Mouse (Mus musculus) forebrain, embryonic 10.5 days (tissue): ENCODE data around the gene Igf1r. TPM values are rescaled to one million over a fixed set of nuclear protein-coding genes. Genes with fewer than 3 reads are reported as not detected.
"Not testable (repeated sequence)": the region's sequence is repeated elsewhere in the genome, so short reads cannot be mapped to it uniquely, and the experiment has no call there.

Experiments
- DNase-seq: peaks from one replicate; pipeline ENCODE4 v3.0.0-alpha.2; 2017; ENCODE audit warnings: low spot score; ENCODE audit errors: extremely low spot score
- H3K27ac ChIP-seq: fragments of 300-500 bp; sonication (generic); 2 replicates; pipeline ENCODE4 v1.5.1; 2016; ENCODE audit warnings: mild to moderate bottlenecking
- H3K27me3 ChIP-seq: fragments of 300-500 bp; sonication (generic); 2 replicates; pipeline ENCODE4 v1.6.1; 2016; ENCODE audit warnings: mild to moderate bottlenecking; ENCODE audit not compliant: poor library complexity, severe bottlenecking
- H3K36me3 ChIP-seq: fragments of 300-500 bp; sonication (generic); replicated peaks from 2 replicates; pipeline ENCODE4 v1.6.1; 2016; ENCODE audit warnings: mild to moderate bottlenecking, moderate library complexity
- H3K4me1 ChIP-seq: fragments of 300-500 bp; sonication (generic); 2 replicates; pipeline ENCODE4 v1.6.1; 2016
- H3K4me3 ChIP-seq: fragments of 300-500 bp; sonication (generic); 2 replicates; pipeline ENCODE4 v1.5.1; 2016; ENCODE audit warnings: mild to moderate bottlenecking, moderate library complexity
- H3K9me3 ChIP-seq: fragments of 300-500 bp; sonication (generic); 2 replicates; pipeline ENCODE4 v1.6.1; 2016; ENCODE audit warnings: mild to moderate bottlenecking, moderate library complexity
- WGBS: fragments of 180-500 bp; shearing (Covaris S2); methylation state at CpG from one replicate; pipeline ENCODE4 v1.1.7; 2016; 5-methylcytosine and 5-hydroxymethylcytosine counted together
- polyA plus RNA-seq: library from polyadenylated mRNA; unstranded; fragments of >200 nt; fragmentation: Nextera tagmentation; extraction: Ambion mirVana; gene quantifications from 2 replicates; pipeline ENCODE4 v1.2.1, GENCODE M21; 2016

Igf1r gene
- polyA plus RNA-seq, 1 experiment from 2014 or later = 20.8 TPM

- no peaks in the 10 kb centered on the region for H3K9me3 ChIP-seq
- no peak overlapping the region for H3K4me3 ChIP-seq
- peaks cover 31% of the 10 kb centered on the region for H3K4me1 ChIP-seq
- WGBS = 60% methylated on average over 2 of the region's 2 CpGs
- DNase-seq = no peak
- no peak overlapping the region for H3K27ac ChIP-seq
- H3K36me3 ChIP-seq = no peaks in the 10 kb centered on the region
- peaks cover 57% of the 10 kb centered on the region for H3K27me3 ChIP-seq
These were observed 321.6 kb downstream of the Igf1r start for GRCm38 (mm10) chr7:68274218-68274617.

- DNase-seq = no peak
- 69% methylated on average over 9 of the region's 9 CpGs for WGBS
These were observed 322.3 kb downstream of the Igf1r start for GRCm38 (mm10) chr7:68274951-68275350.

GRCm38 (mm10) chr7:68275445-68275837 is 322.8 kb downstream of the Igf1r start:
- Histone ChIP-seq H3K27me3 (peaks cover 64% of the 10 kb centered on the region), H3K4me1 (peaks cover 31% of the 10 kb centered on the region), H3K4me3 (peak overlapping the region; percentile 52)
- H3K9me3 ChIP-seq, DNase-seq, H3K27ac ChIP-seq, H3K36me3 ChIP-seq: not testable (repeated sequence)
- 50% methylated on average over 9 of the region's 9 CpGs for WGBS

More at GRCm38 (mm10) chr7:68274951-68275350, 322.3 kb downstream of the Igf1r start:
- no peaks in the 10 kb centered on the region for H3K9me3 ChIP-seq
- H3K27me3 ChIP-seq = peaks cover 62% of the 10 kb centered on the region
- H3K36me3 ChIP-seq = no peaks in the 10 kb centered on the region
- peaks cover 31% of the 10 kb centered on the region for H3K4me1 ChIP-seq
- no peak overlapping the region for H3K27ac ChIP-seq
- H3K4me3 ChIP-seq = no peak overlapping the region

- Histone ChIP-seq H3K27me3 (peaks cover 64% of the 10 kb centered on the region), H3K4me3 (peak overlapping the region; percentile 52), H3K27ac (peak overlapping the region; percentile 63), H3K36me3 (no peaks in the 10 kb centered on the region), H3K4me1 (peaks cover 31% of the 10 kb centered on the region), H3K9me3 (no peaks in the 10 kb centered on the region)
- peak; percentile 18 for DNase-seq
- 2% methylated on average over 36 of the region's 36 CpGs for WGBS
These were observed 323.5 kb downstream of the Igf1r start for GRCm38 (mm10) chr7:68275838-68276731.

GRCm38 (mm10) chr7:68277054-68277896 is 324.6 kb downstream of the Igf1r start:
- 33% methylated on average over 11 of the region's 11 CpGs for WGBS
- no peaks in the 10 kb centered on the region for H3K36me3 ChIP-seq
- peaks cover 64% of the 10 kb centered on the region for H3K27me3 ChIP-seq
- no peak overlapping the region for H3K27ac ChIP-seq
- no peaks in the 10 kb centered on the region for H3K9me3 ChIP-seq
- no peak for DNase-seq
- H3K4me3 ChIP-seq = no peak overlapping the region
- peaks cover 31% of the 10 kb centered on the region for H3K4me1 ChIP-seq

GRCm38 (mm10) chr7:68277897-68278270 is 325.3 kb downstream of the Igf1r start:
- Histone ChIP-seq H3K4me3 (no peak overlapping the region), H3K27me3 (peaks cover 64% of the 10 kb centered on the region), H3K9me3 (no peaks in the 10 kb centered on the region), H3K4me1 (peaks cover 31% of the 10 kb centered on the region), H3K36me3 (no peaks in the 10 kb centered on the region), H3K27ac (0 out of 2 replicates have a peak overlapping the region, but pooled peaks have one; percentile 12)
- 55% methylated on average over 4 of the region's 4 CpGs for WGBS
- no peak for DNase-seq

GRCm38 (mm10) chr7:68278385-68278784 is 325.8 kb downstream of the Igf1r start:
- Histone ChIP-seq H3K4me1 (peaks cover 31% of the 10 kb centered on the region), H3K27me3 (peaks cover 64% of the 10 kb centered on the region), H3K27ac (peak overlapping the region; percentile 12; the same call in 1 of the 2 replicates), H3K36me3 (no peaks in the 10 kb centered on the region), H3K4me3 (no peak overlapping the region), H3K9me3 (no peaks in the 10 kb centered on the region)
- 97% methylated on average over 6 of the region's 6 CpGs for WGBS
- DNase-seq = no peak

- DNase-seq = no peak
- peaks cover 31% of the 10 kb centered on the region for H3K4me1 ChIP-seq
- H3K27me3 ChIP-seq = peaks cover 60% of the 10 kb centered on the region
- H3K27ac ChIP-seq = no peak overlapping the region
- H3K4me3 ChIP-seq = no peak overlapping the region
- 77% methylated on average over 6 of the region's 6 CpGs for WGBS
- H3K9me3 ChIP-seq = no peaks in the 10 kb centered on the region
- no peaks in the 10 kb centered on the region for H3K36me3 ChIP-seq
These were observed 326.3 kb downstream of the Igf1r start for GRCm38 (mm10) chr7:68278908-68279307.

- H3K4me3 ChIP-seq = no peak overlapping the region
- peaks cover 54% of the 10 kb centered on the region for H3K27me3 ChIP-seq
- peaks cover 31% of the 10 kb centered on the region for H3K4me1 ChIP-seq
- H3K27ac ChIP-seq = no peak overlapping the region
- 83% methylated on average over 7 of the region's 7 CpGs for WGBS
- no peak for DNase-seq
- H3K36me3 ChIP-seq = no peaks in the 10 kb centered on the region
- H3K9me3 ChIP-seq = no peaks in the 10 kb centered on the region
These were observed 326.9 kb downstream of the Igf1r start for GRCm38 (mm10) chr7:68279481-68279880.

- Histone ChIP-seq H3K4me3 (no peak overlapping the region), H3K27me3 (peaks cover 45% of the 10 kb centered on the region), H3K9me3 (no peaks in the 10 kb centered on the region), H3K36me3 (no peaks in the 10 kb centered on the region), H3K27ac (no peak overlapping the region), H3K4me1 (peaks cover 31% of the 10 kb centered on the region)
- 95% methylated on average over 19 of the region's 19 CpGs for WGBS
- DNase-seq = no peak
These were observed 327.8 kb downstream of the Igf1r start for GRCm38 (mm10) chr7:68280352-68280869.

GRCm38 (mm10) chr7:68281341-68281740 is 328.7 kb downstream of the Igf1r start:
- H3K9me3 ChIP-seq = no peaks in the 10 kb centered on the region
- H3K36me3 ChIP-seq = no peaks in the 10 kb centered on the region
- no peak for DNase-seq
- no peak overlapping the region for H3K27ac ChIP-seq
- WGBS = 79% methylated on average over 5 of the region's 5 CpGs
- peaks cover 36% of the 10 kb centered on the region for H3K27me3 ChIP-seq
- peaks cover 28% of the 10 kb centered on the region for H3K4me1 ChIP-seq
- no peak overlapping the region for H3K4me3 ChIP-seq

- Histone ChIP-seq H3K36me3 (no peaks in the 10 kb centered on the region), H3K27ac (no peak overlapping the region), H3K27me3 (peaks cover 24% of the 10 kb centered on the region), H3K4me3 (no peak overlapping the region), H3K9me3 (no peaks in the 10 kb centered on the region), H3K4me1 (peaks cover 16% of the 10 kb centered on the region)
- DNase-seq = no peak
- 91% methylated on average over 22 of the region's 22 CpGs for WGBS
These were observed 329.9 kb downstream of the Igf1r start for GRCm38 (mm10) chr7:68282304-68283132.
